Mouse (Mus musculus) cerebellum, adult 11-12 months (tissue): Measurements from ENCODE around the gene Mxi1.

ENCODE experiments used
- DNase-seq: peaks from one replicate; pipeline ENCODE4 v3.0.0; 2022

The Mxi1 gene

DNA sequence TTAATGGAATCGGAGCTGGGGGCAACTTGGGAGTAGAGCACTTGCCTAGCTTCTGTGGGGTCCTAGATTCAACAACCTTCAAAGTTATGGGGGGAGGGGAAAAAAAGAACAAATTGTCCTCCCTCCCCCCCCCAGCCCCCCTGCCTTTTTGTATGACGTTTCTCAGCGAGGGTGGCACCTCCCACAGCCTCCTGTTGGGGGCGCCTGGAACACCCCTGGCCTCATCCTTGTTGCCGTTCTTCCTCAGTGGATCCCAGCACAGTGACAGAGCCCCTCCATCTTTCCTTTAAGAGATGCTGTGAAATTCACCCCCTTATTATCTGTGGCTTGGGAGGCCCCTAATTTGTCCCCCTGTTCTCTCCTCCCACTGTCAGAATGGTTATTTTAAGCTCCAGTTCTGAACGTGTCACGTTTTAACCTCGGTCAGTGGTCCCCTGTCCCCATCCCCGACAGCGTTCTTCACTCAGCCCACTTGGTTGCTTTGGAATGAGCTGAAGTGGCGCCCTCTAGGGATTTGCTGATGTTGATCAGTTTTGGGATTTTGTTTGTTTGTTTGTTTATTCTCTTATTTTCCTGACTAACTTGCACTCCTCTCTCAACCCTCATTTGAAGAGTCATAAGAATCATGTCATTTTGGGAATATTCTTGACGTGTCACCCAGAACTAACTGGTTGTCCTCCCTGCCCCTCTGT lies 92.6 kb downstream of the Mxi1 start:
- no peak for DNase-seq

DNA sequence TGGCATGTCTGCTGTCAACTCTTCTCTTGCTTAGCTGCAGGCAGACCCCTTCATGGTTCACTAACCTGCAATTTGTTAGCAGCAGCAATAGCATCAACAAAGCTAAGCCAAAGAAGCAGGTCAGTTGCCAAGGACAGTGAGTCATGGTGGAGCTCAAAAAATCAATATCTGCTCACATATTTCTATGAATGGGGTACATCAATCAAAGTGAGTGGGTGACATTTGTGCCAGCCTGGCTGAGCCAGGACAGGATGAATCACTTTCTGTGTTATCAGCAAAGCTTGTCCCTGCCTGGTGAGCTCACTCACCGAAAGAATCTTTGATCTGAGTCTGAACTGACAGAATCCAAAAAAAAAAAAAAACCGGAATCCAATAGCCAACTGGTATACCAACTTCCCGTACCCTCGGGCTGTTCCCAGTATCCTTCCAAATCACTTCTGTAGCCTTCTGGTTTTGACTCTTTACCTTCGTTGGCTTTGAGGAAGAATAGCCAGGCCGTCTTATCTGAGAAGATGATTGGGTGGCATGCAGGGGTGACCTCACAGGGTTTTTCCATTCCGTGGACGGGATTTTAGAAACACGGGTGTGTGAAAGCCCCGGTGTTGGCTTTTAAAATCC lies 94.0 kb downstream of the Mxi1 start:
- DNase-seq: peak; percentile 76

DNA sequence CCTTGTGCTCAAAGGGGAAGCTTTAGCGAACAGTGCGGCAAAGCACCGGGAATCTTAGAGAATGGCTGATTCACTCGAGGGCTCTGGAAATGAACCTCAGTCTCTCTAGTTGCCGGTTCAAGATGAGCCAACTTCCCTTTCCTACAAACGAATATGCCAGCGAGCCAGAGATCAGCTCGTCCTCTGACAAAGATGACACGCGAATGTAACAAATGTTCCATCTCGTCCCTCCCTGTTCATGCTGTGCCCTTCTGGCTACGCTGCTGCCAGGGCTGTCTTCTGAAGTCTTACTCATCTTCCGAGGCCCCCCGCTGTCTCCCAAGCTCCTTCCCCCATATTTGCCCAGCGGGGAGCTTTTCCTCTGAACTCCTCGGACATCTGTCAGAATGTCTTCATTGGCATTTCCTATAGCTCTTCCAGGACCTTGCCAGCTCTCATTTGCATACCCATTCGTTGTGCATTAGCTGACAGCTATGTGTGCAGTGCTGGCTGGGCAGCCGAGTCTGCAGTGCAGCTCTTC lies 94.6 kb downstream of the Mxi1 start:
- DNase-seq: peak; percentile 92

DNA sequence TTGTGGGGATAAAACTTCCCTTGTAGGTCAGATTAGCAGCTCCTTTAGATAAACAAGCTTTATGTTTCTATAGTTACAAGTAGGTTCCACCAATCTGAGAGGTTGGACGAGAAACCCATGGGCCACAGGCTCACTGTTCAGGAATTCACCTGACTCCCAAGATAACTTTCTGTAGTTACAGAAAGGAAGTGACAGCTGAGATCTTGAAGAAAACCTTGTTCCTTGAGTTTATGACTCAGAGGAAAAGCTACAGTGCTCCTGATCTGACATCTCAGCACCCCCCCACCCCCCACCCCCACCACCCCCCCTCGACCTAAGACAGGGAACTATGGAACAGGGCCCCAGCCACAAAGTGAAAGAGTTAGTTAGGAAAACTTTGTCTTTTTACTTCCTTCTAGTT lies 95.5 kb downstream of the Mxi1 start:
- no peak for DNase-seq

DNA sequence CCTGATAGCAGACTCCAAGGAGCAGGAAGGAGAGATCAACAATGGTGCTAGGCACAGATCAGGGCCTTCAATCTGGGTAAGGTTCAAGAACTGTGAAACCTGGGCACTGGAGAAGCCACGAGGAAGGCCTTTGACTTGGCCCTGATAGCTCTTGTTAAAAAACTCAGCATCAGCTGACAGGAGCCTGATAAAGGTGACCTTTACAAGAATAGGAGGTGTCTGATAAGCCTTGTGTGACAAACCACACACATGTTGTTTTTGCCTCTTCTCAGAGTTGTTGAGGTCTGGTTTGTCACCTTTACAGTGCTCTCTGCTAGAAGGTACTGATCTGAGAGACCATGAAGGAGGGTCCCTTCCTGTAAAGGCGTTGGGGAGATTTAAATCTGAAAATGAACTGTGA lies 97.0 kb downstream of the Mxi1 start:
- DNase-seq: no peak

DNA sequence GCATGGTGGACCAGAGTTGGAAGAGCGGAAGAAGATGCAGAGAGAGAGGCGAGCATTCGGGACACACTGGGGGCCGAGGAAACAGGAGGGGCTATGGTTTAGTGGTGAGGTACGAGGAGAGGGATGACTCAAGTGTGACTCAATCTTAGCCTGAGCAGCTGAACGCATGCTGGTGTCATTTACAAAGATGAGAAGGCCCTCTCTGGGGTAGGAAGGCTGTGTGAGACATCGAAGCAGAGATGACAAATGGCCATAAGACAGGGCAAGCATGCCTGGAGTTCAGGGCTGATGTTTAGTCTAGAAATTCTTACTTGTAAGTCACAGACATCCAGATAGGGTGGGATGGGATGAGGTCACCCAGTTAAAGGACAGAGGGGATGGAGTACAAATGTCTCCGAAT lies 98.1 kb downstream of the Mxi1 start:
- DNase-seq: no peak

DNA sequence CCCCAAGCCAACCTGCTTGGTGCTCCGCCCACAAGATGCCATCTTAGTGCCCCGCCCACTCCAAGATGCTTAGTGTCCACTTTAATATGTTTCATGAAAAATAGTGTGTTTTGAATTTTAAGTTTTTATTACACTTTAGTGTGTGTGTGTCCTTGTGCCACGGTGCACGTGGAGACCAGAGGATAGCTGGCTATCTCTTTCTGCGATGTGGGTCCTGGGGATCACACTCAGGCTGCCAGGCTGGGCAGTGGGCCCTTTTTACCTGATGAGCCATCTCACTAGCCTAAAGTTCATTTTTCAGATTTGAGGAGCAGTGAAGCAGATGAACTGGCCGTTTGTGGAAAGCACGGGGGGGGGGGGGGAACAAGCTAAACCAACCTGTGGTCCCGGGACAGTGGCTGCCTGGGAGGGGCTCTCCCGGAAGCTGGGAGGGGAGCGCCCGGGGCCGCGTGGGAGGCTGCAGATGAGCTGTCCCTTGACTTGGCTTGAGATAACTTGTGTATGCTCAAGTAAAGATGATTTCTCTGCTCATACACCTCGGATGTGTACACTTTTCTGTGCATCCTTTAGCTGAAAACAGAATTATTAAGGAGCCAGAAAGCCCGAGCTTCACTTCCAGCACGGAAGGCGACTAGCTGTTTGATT lies 99.5 kb downstream of the Mxi1 start:
- no peak for DNase-seq

DNA sequence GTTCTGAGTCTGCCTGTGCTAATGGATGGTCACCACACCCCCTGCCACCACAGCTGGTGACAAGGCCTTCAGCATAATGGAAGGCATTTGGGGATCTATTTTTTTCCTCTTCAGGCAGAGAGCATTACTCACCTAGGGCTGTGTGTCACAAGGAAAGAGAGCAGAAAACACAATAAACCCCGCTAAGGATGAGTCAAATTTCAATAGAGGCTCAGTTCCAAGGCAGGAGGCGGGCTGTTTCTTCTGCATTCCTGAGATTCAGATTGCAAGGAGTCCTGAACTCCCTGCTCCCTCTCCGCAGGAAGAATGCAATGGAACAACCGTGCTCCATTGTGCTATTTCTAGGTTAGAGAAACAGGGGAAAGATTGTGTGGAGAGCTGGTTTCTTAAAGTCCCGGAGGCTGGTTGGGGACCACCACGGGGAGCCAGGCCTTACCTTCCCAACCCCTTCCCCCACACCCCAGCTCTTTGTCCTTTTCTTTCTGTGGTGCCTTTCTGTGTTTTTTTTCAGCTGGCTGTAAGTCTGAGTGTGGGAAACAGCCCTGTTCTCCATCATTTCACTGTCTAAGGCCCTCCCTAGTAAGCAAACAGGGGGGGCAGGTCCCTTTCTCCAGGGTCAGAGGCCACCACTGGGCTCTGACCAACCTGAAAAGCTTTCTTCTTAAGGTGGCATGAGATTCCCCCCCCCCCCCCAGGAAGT lies 102.0 kb downstream of the Mxi1 start:
- no peak for DNase-seq

DNA sequence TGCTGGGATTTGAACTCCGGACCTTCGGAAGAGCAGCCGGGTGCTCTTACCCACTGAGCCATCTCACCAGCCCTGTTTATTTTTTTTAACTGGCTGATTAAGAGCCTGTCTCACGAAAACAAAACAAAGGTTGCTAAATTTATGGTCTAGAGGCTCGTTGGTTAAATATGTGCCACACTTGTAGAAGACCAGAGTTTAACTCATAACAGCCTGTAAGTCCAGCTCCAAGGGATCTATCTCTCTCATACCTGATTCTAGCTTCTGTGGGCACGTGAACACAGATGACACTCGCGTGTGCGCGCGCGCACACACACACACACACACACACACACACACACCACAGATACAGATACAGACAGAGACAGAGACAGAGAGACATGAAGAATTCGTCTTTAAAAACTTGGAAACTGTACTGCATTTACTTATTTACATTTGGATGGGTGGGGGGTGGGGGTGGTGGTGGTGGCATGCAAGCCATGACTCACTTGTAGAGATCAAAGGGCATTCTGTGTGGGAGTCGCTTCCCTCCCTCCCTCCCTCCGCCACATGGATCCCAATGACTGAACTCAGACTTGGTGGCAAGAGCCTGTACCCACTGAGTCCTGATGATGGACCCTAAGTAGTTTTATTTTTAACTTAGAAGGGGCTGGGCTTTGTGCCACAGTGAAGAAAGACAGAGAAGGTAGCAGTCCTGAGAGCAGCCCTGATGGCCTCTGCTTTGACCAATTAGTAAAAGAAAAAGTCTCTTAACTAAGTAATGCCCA lies 103.5 kb downstream of the Mxi1 start:
- DNase-seq: no peak

DNA sequence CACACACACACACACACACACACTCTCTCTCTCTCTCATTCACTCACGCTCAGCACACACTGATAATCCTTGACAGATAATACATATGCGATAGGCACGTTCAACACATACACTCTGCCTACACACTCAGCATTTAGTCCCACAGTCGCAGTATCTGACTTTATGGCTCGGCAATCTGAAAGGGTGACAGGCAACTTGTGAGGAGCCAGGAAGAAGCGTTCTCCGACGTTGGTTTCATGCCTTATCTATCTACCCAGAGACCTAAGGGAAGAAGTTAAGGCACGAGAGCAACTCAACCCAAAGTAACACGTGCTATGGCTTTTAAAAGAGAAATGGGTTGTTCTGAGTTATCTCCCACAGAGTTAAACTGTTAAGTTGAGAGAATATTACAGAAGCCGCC lies 104.3 kb downstream of the Mxi1 start:
- DNase-seq: no peak

DNA sequence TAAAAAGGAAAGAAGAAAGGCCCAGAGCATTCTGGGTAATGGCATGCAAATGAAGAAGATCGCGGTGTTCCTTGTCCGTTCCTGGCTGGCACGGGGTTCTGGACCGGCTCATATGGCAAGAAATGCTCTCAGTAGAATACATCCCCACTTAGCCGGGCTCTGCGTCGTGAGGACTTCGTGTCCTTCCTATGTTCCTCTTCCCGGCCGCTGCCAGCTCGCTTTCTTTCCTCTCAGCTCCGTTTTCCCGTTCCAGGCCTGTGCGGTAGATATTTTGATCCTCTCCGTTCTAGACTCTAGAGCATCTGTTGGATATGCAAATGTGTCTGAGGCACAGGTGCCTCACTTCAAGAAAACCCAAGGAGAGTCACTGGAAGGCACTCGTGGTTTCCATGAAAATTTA lies 104.9 kb downstream of the Mxi1 start:
- no peak for DNase-seq

DNA sequence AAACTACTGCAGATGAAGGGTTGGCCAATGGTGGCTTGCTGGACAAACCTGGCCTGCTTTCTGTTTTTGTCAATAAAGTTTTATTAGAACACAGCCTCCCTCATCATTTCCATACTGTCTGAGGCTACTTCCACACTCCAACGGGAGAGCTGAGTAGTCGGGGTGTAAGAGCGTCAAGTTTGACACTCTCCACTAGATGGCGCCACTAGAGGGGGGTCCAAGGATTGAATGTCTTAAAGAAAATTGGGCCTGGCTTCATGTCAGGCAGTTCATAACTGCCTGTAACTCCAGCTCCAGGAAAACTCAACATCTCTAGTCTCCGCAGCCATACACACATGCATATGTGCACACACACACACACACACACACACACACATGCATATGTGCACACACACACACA lies 109.5 kb downstream of the Mxi1 start:
- DNase-seq: peak; percentile 62

DNA sequence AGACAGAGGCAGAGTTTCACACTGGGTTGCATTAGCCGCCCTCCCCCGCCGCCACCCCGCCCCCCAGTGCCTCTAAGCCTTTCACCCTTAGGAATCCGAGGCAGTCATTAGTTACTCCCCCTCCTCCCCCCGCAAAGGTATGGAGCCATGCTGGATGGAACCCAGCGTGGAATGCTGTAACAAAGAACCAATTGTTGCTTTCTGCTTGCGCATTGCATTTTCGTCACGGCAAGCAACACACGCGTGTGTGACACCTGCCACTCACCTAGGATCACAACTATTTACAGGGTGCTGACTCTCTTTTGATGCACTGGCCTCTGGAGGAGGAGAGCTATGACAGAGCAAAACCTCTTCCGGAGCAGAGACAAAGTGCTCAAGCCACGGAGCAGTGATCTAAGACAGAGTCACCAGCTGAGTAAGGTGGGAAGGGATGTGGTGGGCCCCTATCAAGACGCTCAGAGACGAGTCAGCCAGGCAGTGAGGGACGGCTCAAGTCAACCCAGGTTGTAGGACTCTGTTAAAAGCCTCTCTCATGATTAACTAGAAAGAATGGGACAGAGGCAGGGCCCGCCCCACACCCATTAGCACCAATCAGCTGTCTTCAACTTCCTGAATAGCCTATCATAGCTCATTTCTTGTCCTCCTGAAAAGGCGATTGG lies 110.7 kb downstream of the Mxi1 start:
- DNase-seq: peak; percentile 73

DNA sequence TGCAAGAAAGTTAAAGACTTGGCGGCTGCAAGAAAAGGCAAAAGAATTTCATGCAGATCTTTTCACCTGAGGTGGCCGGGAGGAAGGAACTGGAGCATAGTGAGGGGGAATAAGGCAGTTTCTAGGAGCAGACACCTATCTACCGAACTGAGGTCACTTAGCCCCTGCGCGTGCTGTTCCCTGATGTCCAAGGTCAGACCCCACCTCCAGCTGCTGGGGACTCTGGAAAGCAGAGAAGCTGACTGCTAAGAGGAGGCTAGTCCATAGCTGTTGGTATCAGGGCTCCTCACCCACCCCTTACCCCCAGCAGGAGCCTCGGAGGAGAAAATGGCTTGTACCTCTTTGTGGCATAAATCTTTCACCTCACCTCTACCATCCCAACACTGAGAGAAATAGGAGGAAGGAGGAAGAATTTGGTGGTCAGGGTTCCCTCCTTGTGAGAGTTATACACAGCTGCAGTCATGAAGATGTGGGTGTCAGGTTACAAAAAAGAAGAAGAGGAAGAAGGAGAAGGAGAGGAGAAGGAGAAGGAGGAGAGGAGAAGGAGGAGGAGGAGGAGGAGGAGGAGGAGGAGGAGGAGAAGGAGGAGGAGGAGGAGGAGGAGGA lies 111.4 kb downstream of the Mxi1 start:
- no peak for DNase-seq

DNA sequence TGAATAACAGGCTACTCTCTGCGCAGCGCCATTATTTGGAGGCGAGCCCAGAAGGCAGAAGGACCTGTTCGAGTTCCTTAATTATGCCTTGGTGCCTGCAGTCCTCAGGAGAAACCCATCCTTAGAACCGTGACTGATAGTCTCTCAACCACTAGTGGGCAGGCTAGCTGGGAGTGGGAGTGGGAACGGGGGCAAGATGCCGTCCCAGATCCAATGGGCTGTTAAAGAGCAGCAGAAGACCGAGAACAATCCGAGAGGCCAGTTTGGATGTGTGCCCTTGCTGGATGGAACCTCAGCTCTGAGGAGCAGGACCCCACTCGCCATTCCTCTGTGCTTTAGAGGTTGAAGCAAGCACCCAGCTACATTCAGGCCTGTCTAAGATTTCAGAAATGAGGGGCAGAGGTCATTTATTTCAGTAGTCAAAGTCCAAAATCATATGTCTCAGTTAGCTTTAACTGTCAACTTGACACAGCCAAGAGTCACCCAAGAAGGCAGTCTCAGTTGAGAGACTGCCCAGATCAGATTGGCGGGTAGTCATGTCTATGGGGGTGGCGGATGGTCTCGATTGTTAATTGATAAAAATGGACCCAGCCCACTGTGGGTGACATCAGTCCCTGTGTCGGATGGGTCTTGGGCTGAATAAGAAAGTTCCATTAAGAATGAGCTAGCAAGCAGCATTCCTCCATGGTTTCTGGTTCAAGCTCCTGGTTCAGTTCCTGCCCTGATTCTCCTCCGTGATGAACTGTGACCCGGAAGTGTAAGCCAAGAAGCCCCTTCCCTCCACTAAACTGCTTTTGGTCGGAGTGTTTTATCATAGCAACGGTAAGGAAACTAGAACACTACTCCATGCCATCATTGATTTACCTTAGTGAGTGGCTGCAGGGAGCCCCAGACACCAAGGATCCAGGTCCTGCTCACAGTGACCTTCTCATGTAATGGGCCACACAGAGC lies 112.3 kb downstream of the Mxi1 start:
- peak; percentile 54 for DNase-seq

DNA sequence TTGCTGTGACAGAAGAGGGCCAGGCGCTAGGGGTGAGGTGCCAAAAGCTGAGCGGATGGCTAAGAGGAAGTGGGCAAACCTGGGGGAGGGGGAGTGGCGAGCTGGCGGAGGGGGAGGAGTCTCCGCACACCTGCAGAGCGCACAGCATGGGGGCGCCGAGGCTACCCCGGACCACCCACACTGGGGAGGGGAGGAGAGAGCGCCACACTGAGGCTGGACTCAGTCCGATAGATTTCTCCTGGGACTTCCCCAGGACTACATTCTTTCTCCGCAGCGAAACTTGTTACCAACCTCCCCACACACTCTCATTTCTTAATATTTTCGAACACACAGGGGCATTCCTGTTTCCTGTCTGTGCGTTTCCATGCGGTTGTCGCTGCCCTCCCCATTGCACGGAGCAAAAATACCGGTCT lies 113.0 kb downstream of the Mxi1 start:
- no peak for DNase-seq

DNA sequence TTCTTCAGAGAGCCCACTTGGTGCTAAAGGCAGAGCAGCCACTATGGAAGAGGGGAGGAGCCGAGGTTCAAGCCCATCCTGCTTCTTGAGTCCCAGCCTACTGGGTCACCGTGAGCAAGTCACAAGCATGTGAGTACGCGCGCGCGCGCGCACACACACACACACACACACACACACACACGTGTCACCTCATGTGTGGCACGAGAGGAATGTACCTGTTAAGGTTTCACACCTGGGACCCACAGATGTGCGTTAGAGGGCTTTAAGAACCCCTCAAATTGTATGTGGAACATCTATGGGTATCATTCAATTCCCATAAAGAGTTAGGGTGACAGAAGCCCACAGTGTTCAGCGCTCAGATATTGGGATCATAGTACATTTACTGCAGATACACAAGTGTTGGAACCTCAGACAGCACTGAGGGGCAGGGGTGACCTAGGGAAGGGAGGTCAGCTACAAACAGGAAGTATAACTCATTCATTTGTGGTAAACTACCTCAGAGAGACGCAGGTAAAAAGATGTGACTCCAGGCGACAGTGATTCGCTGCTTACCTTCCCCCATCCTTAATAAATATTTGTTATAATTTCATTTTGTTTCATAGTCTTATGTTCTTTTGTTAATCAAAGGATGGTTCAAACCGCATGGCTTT lies 113.6 kb downstream of the Mxi1 start:
- no peak for DNase-seq

DNA sequence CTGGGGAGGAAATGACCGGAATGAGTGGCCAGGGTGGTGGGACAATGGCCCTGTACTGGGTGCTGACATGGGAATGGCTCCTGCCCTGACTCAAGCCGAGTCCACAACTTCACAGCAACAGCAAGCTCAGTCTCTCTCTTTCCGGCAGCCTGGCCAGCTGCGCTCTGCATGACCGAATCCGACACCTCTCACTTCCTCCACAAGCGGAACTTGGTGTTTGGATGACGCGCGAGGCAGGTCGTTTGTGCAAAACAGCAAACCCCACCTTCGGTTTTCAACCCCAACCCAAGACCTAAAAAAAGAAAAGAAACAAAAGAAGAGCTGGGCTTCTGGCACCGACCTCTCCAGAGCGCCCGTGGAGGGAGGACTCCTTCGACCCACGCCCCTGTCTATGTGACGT lies 114.3 kb downstream of the Mxi1 start:
- DNase-seq: no peak
